Mouse (Mus musculus) stomach, postnatal 0 days (tissue): Measurements from ENCODE around the gene Hist1h2ak.

ENCODE experiments used
- CTCF ChIP-seq: IDR thresholded peaks from 2 replicates; pipeline ENCODE4 v1.5.1; 2016; ENCODE audit warnings: antibody characterized with exemption, low read depth, mild to moderate bottlenecking, moderate library complexity
- EP300 ChIP-seq: optimal IDR thresholded peaks from 2 replicates; pipeline ENCODE3; 2016; ENCODE audit warnings: antibody characterized with exemption

DNA sequence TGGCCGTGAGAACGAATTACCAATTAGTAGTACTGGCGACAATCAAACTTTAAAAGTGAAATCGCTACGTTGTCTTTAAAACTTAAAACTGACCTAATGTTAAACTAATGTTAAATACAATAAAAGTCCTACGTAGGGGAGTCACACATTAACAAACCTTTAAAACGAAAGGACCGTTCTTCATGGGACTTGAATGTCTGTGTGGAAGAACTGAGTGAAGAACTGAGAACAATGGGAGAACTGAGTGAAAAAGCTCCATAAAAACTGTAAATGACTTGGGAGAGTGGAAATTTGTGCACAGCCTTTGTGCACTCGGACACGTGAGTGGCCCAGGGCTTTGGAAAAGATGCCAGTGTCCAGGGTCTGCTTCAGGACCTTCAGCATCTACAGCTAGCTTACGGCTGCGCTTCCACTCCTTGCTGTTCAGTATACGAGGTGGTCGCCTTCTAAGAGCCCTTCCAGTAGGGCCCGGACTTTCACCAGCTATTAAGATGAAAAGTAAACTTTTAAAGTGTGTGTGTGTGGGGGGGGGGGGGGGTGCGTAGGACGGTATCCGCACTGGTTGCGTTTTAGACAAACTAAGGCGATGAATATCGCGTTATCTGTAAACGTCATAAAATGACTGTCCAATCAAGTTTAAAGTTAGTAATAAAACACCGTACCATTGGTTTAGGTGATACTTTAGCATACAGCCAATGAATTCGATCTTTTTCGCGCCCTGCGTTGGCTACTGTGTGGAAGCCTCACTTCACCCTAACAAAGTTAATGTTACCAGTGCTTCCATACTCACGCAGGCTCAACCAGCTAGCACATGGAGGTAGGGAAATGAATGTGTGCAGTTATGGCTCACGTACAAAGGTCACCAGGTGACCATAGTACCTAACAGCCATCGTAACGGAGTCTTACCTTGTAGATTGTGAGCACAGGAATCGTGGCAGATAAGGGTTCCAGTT, 25.5 kb upstream of the Hist1h2ak start:
- TF ChIP-seq EP300 (peak; percentile 45), CTCF (no peak)
